Mouse (Mus musculus): ENCODE results near the gene D17H6S53E.

- TF ChIP-seq CTCF (IDR thresholded peaks at IDR 0.05) = no peak
- TF ChIP-seq POLR2A (IDR thresholded peaks at IDR 0.05; ENCODE audit: insufficient read depth, low read depth, low read length) = no peak
- no peak for TF ChIP-seq EP300 (IDR thresholded peaks at IDR 0.05; ENCODE audit: insufficient read depth, low read depth, low read length)
These were observed 29.6 kb upstream of the D17H6S53E start for GRCm38 (mm10) chr17:35096597-35096996.

Measured in heart, adult 2 months (tissue).